Mouse (Mus musculus) hindbrain, embryonic 14.5 days (tissue): ENCODE measurements around the gene Ncor2. TPM values are rescaled to one million over a fixed set of nuclear protein-coding genes. Genes with fewer than 3 reads are reported as not detected.

Experiments used
- polyA plus RNA-seq: library from polyadenylated mRNA; unstranded; fragments of >200 nt; fragmentation: Nextera tagmentation; extraction: Ambion mirVana; gene quantifications from 2 replicates; pipeline ENCODE4 v1.2.1, GENCODE M21; 2014

Ncor2 gene
- polyA plus RNA-seq, 1 experiment from 2014 or later = 27.4 TPM

Other genes starting within 250 kb of the Ncor2 start
- 5.8 and 6.4 TPM in 2 replicates for gene Rflna, start 176.0 kb downstream of the Ncor2 start, polyA plus RNA-seq
- 36.5 and 39.9 TPM in 2 replicates for gene Scarb1, start 161.9 kb upstream of the Ncor2 start, polyA plus RNA-seq
- gene Gm10382, start 210.1 kb upstream of the Ncor2 start, polyA plus RNA-seq = 0.63 TPM in 1 of 2 replicates, not detected in the other
- 1,333 and 1,355 TPM in 2 replicates for gene Ubc, start 211.0 kb upstream of the Ncor2 start, polyA plus RNA-seq